Mouse (Mus musculus): Measurements from ENCODE around the gene Trcg1. TPM values are rescaled to one million over a fixed set of nuclear protein-coding genes. Genes with fewer than 3 reads are reported as not detected.

Trcg1 gene
- total and polyA plus RNA-seq, 3 experiments = not detected

DNA sequence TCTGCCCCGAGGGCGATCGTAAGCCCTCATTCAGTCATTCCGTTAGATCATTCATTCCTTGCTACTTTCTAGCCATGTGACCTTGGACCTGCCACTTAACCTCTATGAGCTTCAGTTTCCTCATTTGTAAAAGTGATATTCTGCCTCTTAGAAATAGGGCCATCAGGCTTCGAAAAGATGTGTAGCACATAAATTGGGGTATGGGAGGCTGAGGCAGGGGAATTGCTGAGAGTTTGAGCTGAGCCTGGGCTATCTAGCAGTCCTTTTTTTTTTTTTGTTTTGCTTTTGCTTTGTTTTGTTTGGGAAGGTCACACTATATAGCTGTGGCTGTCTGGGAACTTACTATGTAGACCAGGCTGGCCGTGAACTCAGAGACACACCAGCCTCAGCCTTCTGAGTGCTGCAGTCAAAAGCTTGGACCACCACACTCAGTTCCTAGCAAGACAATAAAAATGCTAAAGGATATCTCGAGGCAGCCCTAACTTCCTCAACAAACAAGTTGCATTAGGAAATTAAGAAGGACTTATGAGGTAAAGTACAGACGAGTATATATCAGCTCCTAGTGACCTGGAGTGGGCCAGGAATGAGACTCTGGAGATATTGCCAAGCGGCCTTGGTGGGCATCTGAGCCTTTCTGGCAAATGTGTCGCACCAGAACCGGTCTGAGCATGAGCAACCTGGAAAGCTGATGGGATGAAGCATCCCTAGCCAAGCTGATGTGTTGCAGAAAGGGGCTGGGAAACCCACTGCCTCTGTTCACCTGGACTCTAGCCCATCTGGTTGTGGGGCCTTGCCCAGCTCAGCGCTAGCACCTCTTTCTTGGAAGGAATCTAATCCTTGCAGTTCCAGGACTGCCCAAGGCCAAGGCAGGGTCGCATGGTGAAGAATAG lies 26.7 kb downstream of the Trcg1 start:
- DNase-seq = no peak

GRCm38 (mm10) chr9:57265125-57265524 lies 28.8 kb downstream of the Trcg1 start:
- DNase-seq = no peak

DNA sequence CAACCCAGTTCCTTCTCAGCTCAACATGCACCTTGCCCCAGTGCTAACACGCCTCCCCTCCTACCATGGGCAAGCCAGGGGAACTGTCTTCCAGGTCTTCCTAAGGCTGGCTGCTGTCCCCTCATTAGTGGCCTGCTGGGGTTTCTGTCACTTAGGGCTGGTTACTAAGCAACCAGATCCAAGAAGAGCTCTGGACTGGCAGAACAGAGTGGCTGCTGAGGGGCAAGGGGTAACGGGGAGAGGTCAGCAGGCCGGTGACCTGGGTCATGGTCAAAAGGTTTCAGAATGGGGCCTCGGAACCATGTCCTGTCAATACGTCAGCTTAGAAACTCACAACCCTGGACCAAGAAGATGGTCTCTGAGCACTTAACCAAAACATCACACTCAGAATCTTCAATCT lies 31.1 kb downstream of the Trcg1 start:
- no peak for DNase-seq

DNA sequence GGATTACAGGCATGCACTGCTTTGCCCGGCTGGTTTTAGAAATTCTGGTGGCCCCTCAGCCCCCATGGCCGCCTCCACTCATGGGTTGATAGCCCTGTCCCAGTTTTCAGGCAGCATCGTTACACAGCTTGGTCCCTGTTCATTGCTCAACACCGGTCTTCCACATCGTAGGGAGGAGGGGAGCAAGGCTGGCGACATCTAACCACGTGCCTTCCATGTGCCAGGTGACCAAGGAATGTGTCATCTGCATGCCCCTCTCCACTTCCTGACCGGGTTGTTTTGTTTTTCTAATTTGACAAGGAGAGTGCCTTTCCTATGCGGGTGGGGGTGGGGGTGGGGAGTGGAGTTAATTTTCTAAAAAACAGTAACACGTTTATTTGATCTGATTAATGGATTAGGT lies 31.7 kb downstream of the Trcg1 start:
- no peak for DNase-seq

DNA sequence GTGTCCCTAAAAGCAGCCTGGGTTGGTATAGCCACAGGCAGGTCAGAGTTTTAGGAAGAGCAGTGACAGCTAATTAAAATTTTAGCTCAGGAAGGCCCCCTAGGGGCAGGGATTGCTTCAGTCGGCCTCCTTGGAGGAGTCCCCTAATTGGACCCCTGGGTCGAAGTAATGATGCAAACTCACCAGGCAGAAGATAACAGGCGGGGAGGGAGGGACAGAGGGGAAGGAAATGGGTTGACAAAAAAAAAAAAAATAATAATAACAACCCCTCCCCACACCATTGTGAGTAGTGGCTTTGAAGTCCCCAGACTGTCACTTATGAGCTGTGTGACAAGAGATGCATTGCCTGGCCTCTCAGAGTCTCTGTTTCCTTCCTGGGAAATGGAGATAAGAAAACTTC lies 32.2 kb downstream of the Trcg1 start:
- DNase-seq = no peak

DNA sequence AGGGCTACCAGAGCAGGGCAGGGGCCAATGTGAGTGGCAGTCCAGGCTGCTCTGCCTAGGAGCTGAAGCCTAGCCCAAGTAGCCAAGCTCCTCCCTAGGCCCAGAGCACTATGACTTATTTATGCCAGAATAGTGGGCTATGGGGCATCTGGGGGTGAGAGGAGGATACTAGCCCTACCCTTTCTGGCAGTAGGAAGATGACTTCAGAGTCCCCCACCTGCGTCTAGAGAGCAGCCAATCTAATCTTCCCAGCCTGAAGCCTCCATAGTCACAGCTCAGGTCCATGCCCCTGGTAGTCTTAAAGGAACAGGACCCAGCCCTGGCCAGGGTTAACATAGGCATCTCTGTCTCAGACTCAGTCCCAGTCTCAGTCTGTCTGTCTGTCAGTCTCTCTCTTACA lies 33.0 kb downstream of the Trcg1 start:
- no peak for DNase-seq

DNA sequence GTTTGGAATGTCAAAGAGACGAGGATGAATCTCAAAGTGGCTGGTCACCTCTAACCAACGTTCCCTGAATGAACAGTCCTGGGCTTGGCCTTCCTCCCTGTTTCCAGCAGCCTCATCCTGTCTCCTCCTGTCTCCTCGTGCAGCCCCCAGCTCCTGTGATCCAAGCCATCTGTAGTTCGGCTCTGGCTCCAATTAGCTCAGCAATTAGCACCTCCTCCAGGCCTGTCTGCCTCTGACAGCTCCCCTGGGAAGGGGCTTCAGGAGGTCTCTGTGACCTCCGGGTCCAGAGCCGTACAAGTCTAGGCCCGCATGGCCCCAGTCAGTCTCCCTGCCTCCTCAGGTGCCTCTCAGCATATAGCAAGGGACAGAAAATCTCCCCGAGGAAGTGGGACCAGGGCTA lies 34.0 kb downstream of the Trcg1 start:
- DNase-seq = no peak

- no peak for DNase-seq
Measured at GRCm38 (mm10) chr9:57271081-57271480, 34.7 kb downstream of the Trcg1 start.

DNA sequence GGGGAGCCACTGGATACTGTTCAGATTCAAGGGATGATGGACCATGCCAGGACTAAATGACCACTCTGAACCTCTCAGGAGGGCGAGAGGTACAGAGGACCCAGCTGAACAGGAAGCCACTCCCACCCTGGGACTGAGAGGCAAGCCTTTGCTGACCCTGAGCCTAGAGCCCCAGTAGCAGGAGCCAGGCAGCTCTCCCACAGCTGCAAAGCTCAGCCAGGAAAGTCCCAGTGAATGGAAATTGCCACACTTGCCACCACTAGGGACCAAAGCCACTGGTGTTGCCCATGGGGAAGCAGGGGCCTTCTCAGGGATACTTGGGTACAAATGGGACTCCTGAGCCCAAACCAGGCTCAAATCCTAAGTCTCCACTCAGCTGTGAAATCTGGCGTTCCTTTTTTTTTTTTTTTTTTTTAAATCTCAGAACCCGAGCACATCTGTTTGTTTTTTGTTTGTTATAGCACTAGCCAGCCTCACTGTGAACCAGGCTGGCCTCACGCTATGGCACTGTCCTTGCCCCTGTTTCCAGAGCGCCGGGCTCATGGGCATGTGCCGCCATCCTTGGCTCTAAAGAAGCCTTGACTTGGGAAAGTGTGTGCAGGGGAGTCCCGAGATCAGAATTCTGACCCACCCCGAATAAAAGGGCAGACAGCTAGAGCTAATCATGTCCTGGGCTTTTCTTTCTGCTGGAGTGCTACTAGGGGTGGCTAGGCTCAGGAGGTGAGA lies 35.6 kb downstream of the Trcg1 start:
- peak; percentile 62 for DNase-seq

- DNase-seq = peak; percentile 53
Measured at GRCm38 (mm10) chr9:57272902-57273804, 36.8 kb downstream of the Trcg1 start.

GRCm38 (mm10) chr9:57273805-57274494 lies 37.6 kb downstream of the Trcg1 start:
- DNase-seq = no peak

DNA sequence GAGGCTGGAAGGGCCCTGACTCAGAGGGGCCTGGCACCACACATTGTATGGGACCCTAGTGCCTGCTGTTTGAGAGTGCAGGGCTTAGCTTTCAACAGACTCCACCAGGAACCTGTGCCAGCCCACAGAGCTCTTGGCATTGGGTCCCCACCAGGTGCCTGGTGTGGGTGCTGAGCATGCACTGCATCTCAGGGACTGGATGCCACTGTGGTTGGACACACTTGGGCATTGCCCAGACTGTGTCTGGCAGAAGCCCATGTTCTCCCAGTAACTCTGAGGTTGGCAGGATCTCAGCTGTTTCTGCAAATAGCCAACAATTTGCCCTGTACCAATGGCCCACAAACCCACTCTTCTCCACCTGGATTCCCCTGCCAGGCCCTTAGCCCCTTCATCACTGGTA lies 40.0 kb downstream of the Trcg1 start:
- DNase-seq = no peak

GRCm38 (mm10) chr9:57278268-57278667 lies 41.9 kb downstream of the Trcg1 start:
- no peak for DNase-seq

- peak; percentile 66 for DNase-seq
Measured at GRCm38 (mm10) chr9:57279441-57279840, 43.1 kb downstream of the Trcg1 start.

DNA sequence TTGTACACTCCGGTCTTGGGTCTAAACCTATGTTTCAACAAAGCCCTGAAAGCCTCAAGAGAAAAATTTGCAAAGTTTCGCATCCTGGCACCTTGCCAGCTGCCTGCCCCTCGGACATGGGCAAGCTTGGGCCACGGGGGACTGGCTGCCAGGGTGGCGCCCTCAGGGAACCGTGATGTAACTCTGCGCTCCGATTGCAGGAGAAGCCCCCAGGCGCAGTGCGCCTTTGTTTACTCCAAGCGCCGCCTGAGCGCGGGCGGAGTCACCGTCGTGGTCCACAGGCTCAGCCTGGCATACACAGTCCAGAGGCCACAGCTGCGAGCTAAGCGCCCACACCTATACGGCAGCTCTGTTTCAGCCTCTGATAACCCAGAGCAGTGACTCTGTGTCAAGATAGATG lies 45.2 kb downstream of the Trcg1 start:
- DNase-seq = peak; percentile 52

GRCm38 (mm10) chr9:57282686-57283085 lies 46.3 kb downstream of the Trcg1 start:
- DNase-seq = no peak

GRCm38 (mm10) chr9:57283311-57283710 lies 47.0 kb downstream of the Trcg1 start:
- no peak for DNase-seq

DNA sequence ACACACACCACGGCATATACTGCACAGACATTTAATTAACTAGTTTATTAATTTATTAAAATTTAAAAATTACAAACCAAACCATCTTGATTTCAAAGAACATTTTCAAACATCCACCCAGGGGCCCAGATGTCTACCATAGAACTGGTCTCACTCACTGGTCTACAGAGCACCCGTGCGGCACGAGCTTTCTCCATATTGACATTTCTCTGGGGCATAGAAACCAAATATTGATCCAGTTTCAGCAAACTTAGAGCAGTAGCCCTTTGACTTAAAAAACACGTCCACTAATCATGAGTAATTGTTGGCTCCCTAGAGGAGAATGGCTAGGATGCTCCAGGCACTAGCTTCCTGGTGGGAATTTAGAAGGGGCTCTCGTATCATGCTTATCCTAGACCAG lies 50.8 kb downstream of the Trcg1 start:
- no peak for DNase-seq

DNA sequence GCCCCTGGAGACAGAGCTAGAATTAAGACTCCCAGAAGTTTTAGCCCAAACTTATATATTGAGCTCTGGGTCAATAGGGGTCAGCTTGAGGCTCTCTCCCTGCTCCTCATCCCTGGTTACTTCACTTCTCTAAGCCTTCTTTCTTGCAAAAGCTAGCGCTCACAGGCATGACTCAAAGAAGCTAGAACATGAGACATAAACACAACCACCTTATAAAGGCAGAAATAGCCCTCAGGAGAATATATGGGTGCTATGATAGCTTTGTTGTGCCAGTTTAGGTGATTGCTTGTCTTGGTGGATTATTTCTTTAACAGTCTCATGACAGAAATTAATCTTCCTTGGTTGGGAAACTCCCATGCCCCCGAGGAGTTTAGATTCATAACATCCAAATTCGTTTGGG lies 58.5 kb downstream of the Trcg1 start:
- no peak for DNase-seq

- no peak for DNase-seq
Measured at GRCm38 (mm10) chr9:57295666-57296065, 59.3 kb downstream of the Trcg1 start.

- no peak for DNase-seq
Measured at GRCm38 (mm10) chr9:57296277-57296676, 59.9 kb downstream of the Trcg1 start.

GRCm38 (mm10) chr9:57297938-57298337 lies 61.6 kb downstream of the Trcg1 start:
- no peak for DNase-seq
